Mouse (Mus musculus): ENCODE measurements at regions not wholly inside any gene's neighbourhood (a gene's known extent, or its start where the extent isn't known, plus 50 kb on each side); places are given as distances from the start of the nearest gene placed in this dataset.

GRCm38 (mm10) chr12:35598298-35598697 lies 63.5 kb upstream of the Ahr start:
- 37% methylated on average over 9 of the region's 9 CpGs for whole genome bisulfite sequencing
- Histone ChIP-seq H3K9me3 (replicated peaks; ENCODE audit: control insufficient read depth, low read length) (no peaks in the 10 kb centered on the region), H3K27me3 (ENCODE audit: control insufficient read depth, insufficient read depth, low read length) (no peaks in the 10 kb centered on the region), H3K4me3 (ENCODE audit: low read depth, low read length) (no peak overlapping the region), H3K27ac (ENCODE audit: low read depth) (no peak overlapping the region), H3K9ac (replicated peaks; ENCODE audit: low read depth, low read length) (no peak overlapping the region), H3K4me1 (ENCODE audit: control insufficient read depth, insufficient read depth) (no peaks in the 10 kb centered on the region), H3K4me2 (ENCODE audit: low read depth, low read length) (no peak overlapping the region), H3K36me3 (replicated peaks; ENCODE audit: control insufficient read depth, insufficient read depth, low read length) (no peaks in the 10 kb centered on the region)
- no peak for DNase-seq (ENCODE audit: low spot score)
- ATAC-seq (ENCODE audit: insufficient read depth, low read depth) = no peak
- TF ChIP-seq EP300 (IDR thresholded peaks at IDR 0.05; ENCODE audit: low read depth) (no peak), CTCF (IDR thresholded peaks at IDR 0.05; ENCODE audit: low read depth) (no peak)

DNA sequence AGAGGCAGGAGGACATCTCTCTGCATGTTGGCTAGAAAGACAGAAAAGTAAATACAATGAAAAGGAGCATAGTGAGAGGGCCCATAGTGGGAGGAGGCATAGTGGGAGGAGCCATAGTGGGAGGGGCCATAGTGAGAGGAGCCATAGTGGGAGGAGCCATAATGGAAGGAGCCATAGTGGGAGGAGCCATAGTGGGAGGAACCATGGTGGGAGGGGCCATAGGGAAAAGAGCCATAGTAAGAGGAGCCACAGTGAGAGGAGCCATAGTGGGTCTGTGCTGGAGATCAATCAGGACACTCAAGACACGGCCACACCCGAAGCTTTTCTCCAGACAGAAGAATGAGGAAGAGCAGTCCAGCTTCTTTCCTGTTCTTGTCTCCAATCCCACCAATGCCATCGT lies 58.0 kb upstream of the Ahr start:
- Histone ChIP-seq H3K36me3 (replicated peaks; ENCODE audit: control insufficient read depth, insufficient read depth, low read length) (no peaks in the 10 kb centered on the region), H3K4me2 (ENCODE audit: low read depth, low read length) (no peak overlapping the region), H3K9ac (replicated peaks; ENCODE audit: low read depth, low read length) (no peak overlapping the region), H3K4me3 (ENCODE audit: low read depth, low read length) (no peak overlapping the region), H3K9me3 (replicated peaks; ENCODE audit: control insufficient read depth, low read length) (no peaks in the 10 kb centered on the region), H3K27me3 (ENCODE audit: control insufficient read depth, insufficient read depth, low read length) (no peaks in the 10 kb centered on the region), H3K4me1 (ENCODE audit: control insufficient read depth, insufficient read depth) (no peaks in the 10 kb centered on the region), H3K27ac (ENCODE audit: low read depth) (no peak overlapping the region)
- no peak for ATAC-seq (ENCODE audit: insufficient read depth, low read depth)
- TF ChIP-seq CTCF (IDR thresholded peaks at IDR 0.05; ENCODE audit: low read depth) = no peak
- no peak for TF ChIP-seq EP300 (IDR thresholded peaks at IDR 0.05; ENCODE audit: low read depth)
- DNase-seq (ENCODE audit: low spot score) = no peak
- WGBS = 86% methylated on average over 3 of the region's 3 CpGs

Measured in heart, postnatal 0 days (tissue).